Mouse (Mus musculus) cerebellum, adult 2 months (tissue): ENCODE data around the gene Diaph3.

Experiments
- CTCF ChIP-seq: fragments of 200-500 bp; IDR thresholded peaks from 2 replicates; pipeline ENCODE4 v1.5.1; 2011; ENCODE audit warnings: low read depth, mild to moderate bottlenecking, control low read depth, low read length, moderate library complexity, borderline replicate concordance; ENCODE audit not compliant: insufficient read depth
- POLR2A ChIP-seq: fragments of 200-500 bp; IDR thresholded peaks from 2 replicates; pipeline ENCODE4 v1.6.1; 2011; ENCODE audit warnings: low read length, control low read depth, borderline replicate concordance; ENCODE audit not compliant: insufficient read depth

DNA sequence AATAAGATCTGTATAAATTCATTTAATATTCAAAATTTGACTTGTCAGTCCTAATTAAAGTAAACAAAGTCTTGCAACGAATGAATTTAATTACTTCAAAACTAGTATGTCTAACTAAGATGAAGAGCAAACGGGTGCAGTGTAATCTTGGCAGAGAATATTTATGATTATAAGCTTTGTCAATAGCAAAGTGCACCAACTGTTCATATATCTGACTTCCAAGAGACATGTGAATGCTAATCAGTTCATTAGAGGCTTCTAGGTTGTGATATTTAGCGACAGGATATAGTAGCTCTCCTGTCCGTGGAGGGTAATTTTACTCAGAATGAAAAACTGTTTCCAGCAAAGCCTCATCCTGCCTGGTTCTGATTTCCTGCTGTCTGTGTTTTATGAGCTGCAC lies 308.0 kb downstream of the Diaph3 start:
- TF ChIP-seq POLR2A (no peak), CTCF (no peak)
